Mouse (Mus musculus) macrophage (primary cell): ENCODE data around the gene Muc1. TPM values are rescaled to one million over a fixed set of nuclear protein-coding genes. Genes with fewer than 3 reads are reported as not detected.

Source experiments
- H3K27ac ChIP-seq: fragments of 350-480 bp; formaldehyde crosslinking; 2 replicates; pipeline ENCODE4 v1.9.0; 2021
- H3K36me3 ChIP-seq: fragments of 350-480 bp; formaldehyde crosslinking; 2 replicates; pipeline ENCODE4 v1.9.0; 2021; ENCODE audit errors: inconsistent target
- H3K4me3 ChIP-seq: fragments of 350-480 bp; formaldehyde crosslinking; 2 replicates; pipeline ENCODE4 v1.9.0; 2021; ENCODE audit errors: inconsistent target
- H3K79me2 ChIP-seq: fragments of 350-480 bp; formaldehyde crosslinking; 2 replicates; pipeline ENCODE4 v1.9.0; 2021; ENCODE audit errors: inconsistent target
- WGBS: methylation state at CpG from one replicate; pipeline ENCODE4 v1.1.7; 2026; ENCODE audit warnings: inconsistent platforms; ENCODE audit not compliant: missing documents; 5-methylcytosine and 5-hydroxymethylcytosine counted together
- polyA plus RNA-seq: library from polyadenylated mRNA; stranded (reverse); fragments of 250-400 nt; gene quantifications from 3 replicates; pipeline ENCODE4 v1.2.4, GENCODE M21; 2018; ENCODE audit warnings: inconsistent platforms

Gene Muc1
- polyA plus RNA-seq, 1 experiment from 2014 or later, result not detected

GRCm38 (mm10) chr3:89256177-89256576 is 27.3 kb downstream of the Muc1 start:
- Histone ChIP-seq H3K36me3 (no peaks in the 10 kb centered on the region), H3K79me2 (no peaks in the 10 kb centered on the region), H3K27ac (no peak overlapping the region), H3K4me3 (no peak overlapping the region)
- WGBS, result 67% methylated on average over 5 of the region's 5 CpGs

DNA sequence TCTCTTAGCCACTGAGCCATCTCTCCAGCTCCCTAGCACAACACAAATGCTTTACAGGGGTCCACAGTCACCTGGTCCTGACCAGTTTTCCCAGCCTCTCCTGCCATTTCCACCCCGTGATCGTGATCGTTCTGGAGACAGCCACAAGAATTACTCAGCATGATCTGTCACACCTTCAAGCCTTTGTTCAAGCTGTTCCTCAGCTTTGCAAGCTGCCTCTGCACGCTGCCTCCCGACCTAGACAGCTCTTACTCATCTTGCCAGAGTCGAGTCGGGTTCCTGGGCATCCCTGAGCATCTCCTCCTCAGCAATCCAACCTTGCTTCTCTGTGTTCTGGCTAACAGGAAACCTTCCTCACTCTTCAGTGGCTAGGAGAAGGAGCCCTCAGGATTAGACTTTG is 30.2 kb downstream of the Muc1 start, which contains the start of gene Dpm3:
Gene Dpm3, plus strand, starts transcription at position 283 of the 400 bp plus-strand sequence.
- Histone ChIP-seq H3K4me3 (no peak within 1 kb of the TSS), H3K27ac (no peak within 1 kb of the TSS), H3K36me3 (no peaks in the 10 kb centered on the region), H3K79me2 (no peaks in the 10 kb centered on the region)
- 79% methylated on average over 7 of the region's 7 CpGs for WGBS

- H3K27ac ChIP-seq, result no peak overlapping the region
- no peak overlapping the region for H3K4me3 ChIP-seq
- H3K79me2 ChIP-seq, result no peaks in the 10 kb centered on the region
- WGBS, result 90% methylated on average over 3 of the region's 3 CpGs
- no peaks in the 10 kb centered on the region for H3K36me3 ChIP-seq
Measured at GRCm38 (mm10) chr3:89260211-89260610, 31.4 kb downstream of the Muc1 start.

DNA sequence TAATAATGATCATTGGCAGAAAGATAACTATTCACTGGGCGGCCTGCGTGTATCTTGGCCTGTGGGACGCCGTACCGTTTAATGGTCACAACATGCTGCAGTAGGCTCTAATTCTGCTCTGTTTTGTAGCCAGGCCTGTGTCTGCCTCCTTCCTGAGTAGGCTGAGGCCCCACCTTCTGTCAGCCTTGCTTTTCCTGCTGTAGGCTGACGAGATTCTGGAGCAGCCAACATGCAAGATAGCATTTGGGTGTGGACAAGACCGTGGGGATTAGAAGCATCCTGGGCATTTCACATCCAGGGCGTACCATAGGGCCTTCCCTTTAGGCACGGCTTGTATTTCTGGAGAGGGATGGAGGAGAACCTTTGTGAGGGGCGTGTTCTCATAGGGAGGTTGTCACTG is 33.6 kb downstream of the Muc1 start:
- Histone ChIP-seq H3K36me3 (no peaks in the 10 kb centered on the region), H3K4me3 (no peak overlapping the region)
- WGBS, result 63% methylated on average over 10 of the region's 10 CpGs

DNA sequence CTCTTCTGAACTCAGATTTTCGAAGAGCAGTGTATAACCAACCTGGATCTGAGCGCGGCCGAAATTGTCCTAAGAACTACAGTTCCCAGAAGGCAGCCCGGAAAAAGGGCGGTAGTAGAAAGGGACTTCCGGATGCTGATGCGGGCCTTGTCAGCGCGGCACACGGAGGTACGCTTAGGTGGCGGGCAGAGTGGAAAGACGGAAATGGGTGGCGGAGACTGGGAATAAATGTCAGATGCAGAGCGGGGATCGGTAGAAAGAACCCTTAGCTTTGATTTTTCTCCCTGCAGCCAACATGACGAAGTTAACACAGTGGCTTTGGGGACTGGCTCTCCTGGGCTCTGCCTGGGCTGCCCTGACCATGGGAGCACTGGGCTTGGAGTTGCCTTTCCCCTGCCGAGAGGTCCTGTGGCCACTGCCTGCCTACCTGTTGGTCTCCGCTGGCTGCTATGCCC is 37.6 kb downstream of the Muc1 start:
- H3K27ac ChIP-seq, result peak overlapping the region; percentile 52
- H3K79me2 ChIP-seq, result peaks cover 11% of the 10 kb centered on the region; the same call in 1 of the 2 replicates
- peak overlapping the region; percentile 91 for H3K4me3 ChIP-seq
- no peaks in the 10 kb centered on the region for H3K36me3 ChIP-seq
- WGBS, result under 1% methylated on average over 20 of the region's 20 CpGs

More for the DNA sequence above, 33.6 kb downstream of the Muc1 start:
- no peak overlapping the region for H3K27ac ChIP-seq
- H3K79me2 ChIP-seq, result peaks cover 10% of the 10 kb centered on the region; the same call in 1 of the 2 replicates

- Histone ChIP-seq H3K4me3 (no peak overlapping the region), H3K27ac (no peak overlapping the region)
- WGBS, result 98% methylated on average over 8 of the region's 8 CpGs
Measured at GRCm38 (mm10) chr3:89268916-89269315, 40.1 kb downstream of the Muc1 start.

GRCm38 (mm10) chr3:89270051-89270755 is 41.3 kb downstream of the Muc1 start, which contains the start of gene Slc50a1:
Gene Slc50a1 (minus strand): TSS chr3:89270570.
- Histone ChIP-seq H3K4me3 (peak within 1 kb of the TSS; percentile 73), H3K27ac (peak within 1 kb of the TSS; percentile 45; the same call in 1 of the 2 replicates), H3K79me2 (peaks cover 11% of the 10 kb centered on the region; the same call in 1 of the 2 replicates), H3K36me3 (no peaks in the 10 kb centered on the region)
- WGBS, result under 1% methylated on average over 39 of the region's 39 CpGs

More at GRCm38 (mm10) chr3:89268916-89269315, 40.1 kb downstream of the Muc1 start:
- no peaks in the 10 kb centered on the region for H3K36me3 ChIP-seq
- peaks cover 11% of the 10 kb centered on the region; the same call in 1 of the 2 replicates for H3K79me2 ChIP-seq

- H3K36me3 ChIP-seq, result no peaks in the 10 kb centered on the region
- H3K4me3 ChIP-seq, result peak overlapping the region; percentile 73; the same call in 1 of the 2 replicates
- WGBS, result 72% methylated on average over 6 of the region's 6 CpGs
- no peak overlapping the region for H3K27ac ChIP-seq
- H3K79me2 ChIP-seq, result peaks cover 11% of the 10 kb centered on the region; the same call in 1 of the 2 replicates
Measured at GRCm38 (mm10) chr3:89270891-89271290, 42.0 kb downstream of the Muc1 start.

DNA sequence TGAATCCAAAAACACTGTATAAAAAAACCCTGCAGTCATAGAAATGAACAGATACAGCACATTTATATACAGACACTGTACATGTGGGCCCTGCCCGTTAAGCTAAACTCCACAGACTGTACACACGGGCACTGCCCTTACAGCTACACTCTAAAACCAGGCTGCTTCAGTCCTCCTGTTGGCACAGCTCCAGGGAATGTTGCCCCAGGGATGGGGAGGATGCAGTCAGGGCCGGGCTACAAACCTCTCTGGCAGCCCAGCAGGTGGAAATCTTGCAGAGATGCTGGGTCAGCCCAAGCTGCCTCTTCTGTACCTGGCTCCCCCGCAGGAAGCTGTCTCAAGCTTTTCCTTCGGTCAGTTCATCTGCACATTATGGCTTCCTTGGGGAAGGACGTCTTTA is 42.9 kb downstream of the Muc1 start:
- peaks cover 7% of the 10 kb centered on the region; the same call in 1 of the 2 replicates for H3K79me2 ChIP-seq
- no peaks in the 10 kb centered on the region for H3K36me3 ChIP-seq
- no peak overlapping the region for H3K27ac ChIP-seq
- 98% methylated on average over 6 of the region's 6 CpGs for WGBS
- no peak overlapping the region for H3K4me3 ChIP-seq

DNA sequence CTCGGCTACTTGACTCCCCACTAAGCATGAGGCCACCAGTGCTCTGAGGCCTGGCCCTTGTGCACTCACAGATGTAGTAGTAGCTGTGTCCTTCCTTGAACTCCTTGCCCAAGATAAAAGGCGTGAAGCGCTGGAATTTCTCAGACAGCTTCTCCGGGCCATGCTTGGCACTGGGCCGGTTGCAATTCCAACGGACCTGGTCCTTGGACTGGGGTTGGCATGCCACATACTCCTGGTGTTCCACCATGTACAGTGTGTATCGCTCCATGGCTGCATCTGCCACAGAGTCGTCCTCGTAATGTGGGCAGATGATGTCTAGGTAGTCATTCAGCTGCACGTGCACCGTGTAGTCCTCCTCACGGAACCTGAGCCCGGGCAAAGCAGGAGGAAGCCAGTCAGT is 47.2 kb downstream of the Muc1 start:
- Histone ChIP-seq H3K4me3 (no peak overlapping the region), H3K79me2 (no peaks in the 10 kb centered on the region), H3K27ac (no peak overlapping the region), H3K36me3 (no peaks in the 10 kb centered on the region)
- 95% methylated on average over 13 of the region's 13 CpGs for WGBS

- Histone ChIP-seq H3K79me2 (no peaks in the 10 kb centered on the region), H3K27ac (no peak overlapping the region), H3K36me3 (no peaks in the 10 kb centered on the region), H3K4me3 (no peak overlapping the region)
- WGBS, result 76% methylated on average over 14 of the region's 14 CpGs
Measured at GRCm38 (mm10) chr3:89277281-89278021, 48.6 kb downstream of the Muc1 start.

- no peaks in the 10 kb centered on the region for H3K79me2 ChIP-seq
- no peak overlapping the region for H3K27ac ChIP-seq
- no peaks in the 10 kb centered on the region for H3K36me3 ChIP-seq
- H3K4me3 ChIP-seq, result no peak overlapping the region
- WGBS, result 84% methylated on average over 7 of the region's 7 CpGs
Measured at GRCm38 (mm10) chr3:89278107-89278506, 49.2 kb downstream of the Muc1 start.

DNA sequence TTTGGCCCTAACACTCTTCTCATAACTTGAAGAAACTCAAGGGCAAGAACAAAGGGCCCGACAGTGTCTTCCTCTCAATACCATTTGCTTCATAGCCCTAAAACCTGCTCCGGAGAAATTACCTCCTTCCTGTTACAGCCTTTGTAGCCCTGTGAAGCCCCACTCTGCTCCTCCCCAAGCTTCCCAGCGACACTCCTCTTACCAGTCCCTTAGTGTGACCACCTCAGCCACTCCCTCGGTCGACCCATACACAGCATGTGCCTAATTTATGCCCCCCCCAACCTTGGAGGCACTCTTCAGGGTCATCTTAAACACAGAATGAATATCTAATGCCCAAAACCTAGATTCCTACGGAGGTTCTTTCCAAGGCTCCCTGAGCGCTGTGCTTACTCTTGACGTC is 49.8 kb downstream of the Muc1 start:
- Histone ChIP-seq H3K79me2 (no peaks in the 10 kb centered on the region), H3K36me3 (no peaks in the 10 kb centered on the region), H3K27ac (no peak overlapping the region), H3K4me3 (no peak overlapping the region)
- 47% methylated on average over 8 of the region's 8 CpGs for WGBS

- no peak overlapping the region for H3K27ac ChIP-seq
- peak overlapping the region; percentile 33 for H3K4me3 ChIP-seq
- no peaks in the 10 kb centered on the region for H3K36me3 ChIP-seq
- WGBS, result 11% methylated on average over 35 of the region's 35 CpGs
- no peaks in the 10 kb centered on the region for H3K79me2 ChIP-seq
Measured at GRCm38 (mm10) chr3:89279153-89279890, 50.5 kb downstream of the Muc1 start.
